Mouse (Mus musculus): Measurements from ENCODE around the gene Olfr691. TPM values are rescaled to one million over a fixed set of nuclear protein-coding genes. Genes with fewer than 3 reads are reported as not detected.

The Olfr691 gene
- not detected in 2 replicates for polyA plus RNA-seq (2012; rRNA removed)

GRCm38 (mm10) chr7:105342170-105342569, at the start of gene Olfr691:
Gene Olfr691 (minus strand): TSS chr7:105342270.

GRCm38 (mm10) chr7:105374866-105375265, 32.8 kb upstream of the Olfr691 start, which contains the start of gene Gm5901:
Gene Gm5901 (plus strand): TSS chr7:105375038.

DNA sequence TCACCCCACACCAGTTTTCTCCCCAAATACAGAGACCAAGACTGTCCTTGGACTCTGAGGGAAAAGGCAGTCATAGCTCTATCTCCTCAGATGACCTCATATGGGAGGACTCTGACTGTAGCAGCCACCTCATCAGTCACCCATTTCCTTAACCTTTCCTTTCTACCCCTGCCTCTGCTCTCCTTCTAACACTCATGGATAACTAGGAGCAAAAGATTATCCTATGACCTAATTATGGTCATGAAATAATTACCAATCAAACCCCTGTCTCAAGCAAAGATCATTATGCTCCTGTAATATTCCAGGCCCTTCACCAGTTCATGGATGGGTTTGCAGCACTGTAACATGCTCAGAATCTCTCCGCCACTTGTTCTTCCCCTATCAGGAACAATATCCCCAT, 25.9 kb upstream of the Olfr691 start, which contains the start of gene Olfr692:
Gene Olfr692 (plus strand): TSS at position 301 of the 400 bp plus-strand sequence.

GRCm38 (mm10) chr7:105334004-105334403, 8.1 kb downstream of the Olfr691 start, which contains the start of gene Olfr690:
Gene Olfr690 (minus strand): TSS chr7:105334104.

DNA sequence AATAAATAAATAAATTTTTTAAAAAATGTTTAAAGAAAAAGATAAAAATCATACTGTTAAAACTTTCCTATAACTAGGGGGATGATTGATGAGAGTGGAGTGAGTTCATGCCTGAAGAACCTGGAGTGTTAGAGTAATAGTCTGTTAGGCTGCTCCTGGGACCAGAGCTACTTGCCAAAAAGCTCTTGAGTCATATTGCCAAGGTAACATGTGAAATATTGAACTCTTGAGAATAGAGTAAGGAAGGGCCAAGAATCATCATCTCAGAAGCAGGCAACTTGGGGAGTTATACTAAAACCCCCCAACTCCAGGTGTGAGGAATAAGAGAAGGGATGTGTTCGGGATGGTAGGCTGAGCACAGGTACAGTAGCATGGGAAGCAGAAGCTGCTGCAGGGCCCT, 31.2 kb downstream of the Olfr691 start, which contains the start of gene Olfr689:
Gene Olfr689 (plus strand): TSS at position 301 of the 400 bp plus-strand sequence.

DNA sequence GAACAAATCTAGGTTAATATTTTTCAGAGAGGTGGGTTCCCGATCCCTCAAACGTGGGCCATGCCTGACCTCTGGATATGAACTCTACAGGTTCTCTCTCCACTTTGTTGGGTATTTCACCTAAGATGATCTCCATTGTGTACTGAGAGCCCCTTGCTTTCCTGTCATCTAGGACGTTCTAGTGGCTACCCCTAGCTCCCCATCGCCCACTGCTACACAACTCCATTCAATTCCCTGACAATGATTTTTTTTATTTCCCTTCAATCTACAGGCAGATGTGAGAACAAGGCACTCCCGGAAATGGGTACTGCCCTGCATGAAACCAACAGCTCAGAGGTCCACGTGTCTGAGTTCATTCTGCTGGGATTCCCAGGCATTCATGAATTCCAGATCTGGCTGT, 54.3 kb downstream of the Olfr691 start, which contains the start of gene Olfr688:
Gene Olfr688 (plus strand): TSS at position 301 of the 400 bp plus-strand sequence.

Other genes with a start within 250 kb of the Olfr691 start
- not detected in 2 replicates for gene Olfr680-ps1, start 249.5 kb downstream of the Olfr691 start, polyA plus RNA-seq (2012; rRNA removed)
- gene Olfr681, start 225.4 kb downstream of the Olfr691 start, polyA plus RNA-seq (2012; rRNA removed) = not detected in 2 replicates
- not detected in 2 replicates for gene Olfr683, start 195.3 kb downstream of the Olfr691 start, polyA plus RNA-seq (2012; rRNA removed)
- gene Olfr684, start 178.6 kb downstream of the Olfr691 start, polyA plus RNA-seq (2012; rRNA removed) = not detected in 2 replicates
- gene Olfr685, start 156.3 kb downstream of the Olfr691 start, polyA plus RNA-seq (2012; rRNA removed) = not detected in 2 replicates
- gene Olfr686, start 134.8 kb downstream of the Olfr691 start, polyA plus RNA-seq (2012; rRNA removed) = not detected in 2 replicates
- gene Olfr688, start 54.2 kb downstream of the Olfr691 start, polyA plus RNA-seq (2012; rRNA removed) = not detected in 2 replicates
- gene Olfr689, start 31.1 kb downstream of the Olfr691 start, polyA plus RNA-seq (2012; rRNA removed) = not detected in 2 replicates
- not detected in 2 replicates for gene Olfr690, start 8.2 kb downstream of the Olfr691 start, polyA plus RNA-seq (2012; rRNA removed)
- not detected in 2 replicates for gene Olfr692, start 26.0 kb upstream of the Olfr691 start, polyA plus RNA-seq (2012; rRNA removed)
- gene Gm5901, start 32.8 kb upstream of the Olfr691 start, polyA plus RNA-seq (2012; rRNA removed) = 0.13 TPM in 1 of 2 replicates, not detected in the other
- 85.6 and 111 TPM in 2 replicates for gene Fam160a2, start 57.8 kb upstream of the Olfr691 start, polyA plus RNA-seq (2012; rRNA removed)
- 0.21 and 0.43 TPM in 2 replicates for gene Cnga4, start 62.3 kb upstream of the Olfr691 start, polyA plus RNA-seq (2012; rRNA removed)
- 0.14 TPM in 2 replicates for gene Cckbr, start 83.5 kb upstream of the Olfr691 start, polyA plus RNA-seq (2012; rRNA removed)
- 125 and 141 TPM in 2 replicates for gene Cavin3, start 140.0 kb upstream of the Olfr691 start, polyA plus RNA-seq (2012; rRNA removed)
- 39.8 and 40.7 TPM in 2 replicates for gene Smpd1, start 212.1 kb upstream of the Olfr691 start, polyA plus RNA-seq (2012; rRNA removed)
- 37.5 and 52.7 TPM in 2 replicates for gene Apbb1, start 239.4 kb upstream of the Olfr691 start, polyA plus RNA-seq (2012; rRNA removed)